Mouse (Mus musculus) midbrain, postnatal 0 days (tissue): ENCODE measurements around the gene Oaf. TPM values are rescaled to one million over a fixed set of nuclear protein-coding genes. Genes with fewer than 3 reads are reported as not detected.
A peak's percentile ranks its signal among the peaks of the same experiment; 100 is the strongest.

Source experiments
- ATAC-seq: fragments of 200-750 bp; cut with Nextera tagmentation; 2 replicates; pipeline ENCODE4 v1.8.0; 2017; ENCODE audit warnings: moderate number of reproducible peaks, mild to moderate bottlenecking, moderate TSS enrichment, moderate library complexity; ENCODE audit not compliant: low FRiP score
- DNase-seq: peaks from one replicate; pipeline ENCODE4 v3.0.0-alpha.2; 2015; ENCODE audit warnings: low spot score
- H3K27ac ChIP-seq: fragments of 300-500 bp; sonication (generic); 2 replicates; pipeline ENCODE4 v1.5.1; 2014; ENCODE audit warnings: low read depth, mild to moderate bottlenecking, low read length, mixed read lengths
- H3K27me3 ChIP-seq: fragments of 300-500 bp; sonication (generic); 2 replicates; pipeline ENCODE4 v1.6.1; 2014; ENCODE audit warnings: low read length, control low read depth, mixed read lengths; ENCODE audit not compliant: insufficient read depth
- H3K36me3 ChIP-seq: fragments of 300-500 bp; sonication (generic); 2 replicates; pipeline ENCODE4 v1.6.1; 2014; ENCODE audit warnings: low read length, control low read depth, mixed read lengths; ENCODE audit not compliant: insufficient read depth
- H3K4me1 ChIP-seq: fragments of 300-500 bp; sonication (generic); 2 replicates; pipeline ENCODE4 v1.6.1; 2014; ENCODE audit warnings: mild to moderate bottlenecking, control low read depth, antibody characterized with exemption, low read length, mixed read lengths; ENCODE audit not compliant: insufficient read depth
- H3K4me2 ChIP-seq: fragments of 300-500 bp; sonication (generic); 2 replicates; pipeline ENCODE4 v1.6.1; 2014; ENCODE audit warnings: low read depth, mild to moderate bottlenecking, low read length, mixed read lengths; ENCODE audit not compliant: poor library complexity, severe bottlenecking
- H3K4me3 ChIP-seq: fragments of 300-500 bp; sonication (generic); 2 replicates; pipeline ENCODE4 v1.5.1; 2014; ENCODE audit warnings: low read depth, mild to moderate bottlenecking, low read length, moderate library complexity
- H3K9ac ChIP-seq: fragments of 300-500 bp; sonication (generic); replicated peaks from 2 replicates; pipeline ENCODE4 v1.6.1; 2014; ENCODE audit warnings: mild to moderate bottlenecking, low read length, moderate library complexity, mixed read lengths; ENCODE audit not compliant: poor library complexity, severe bottlenecking
- H3K9me3 ChIP-seq: fragments of 300-500 bp; sonication (generic); 2 replicates; pipeline ENCODE4 v1.6.1; 2016; ENCODE audit warnings: low read length, control low read depth
- CTCF ChIP-seq: IDR thresholded peaks from 2 replicates; pipeline ENCODE4 v1.5.1; 2016; ENCODE audit warnings: antibody characterized with exemption, mild to moderate bottlenecking
- WGBS: fragments of 180-500 bp; shearing (Covaris S2); extraction: QIAGEN DNeasy Blood & Tissue Kit; methylation state at CpG from one replicate; pipeline ENCODE4 v1.1.7; 2014; 5-methylcytosine and 5-hydroxymethylcytosine counted together
- polyA plus RNA-seq: library from polyadenylated mRNA; unstranded; fragments of >200 nt; fragmentation: Nextera tagmentation; extraction: Ambion mirVana; gene quantifications from 2 replicates; pipeline ENCODE4 v1.2.1, GENCODE M21; 2015
- total RNA-seq: library from RNA; depleted of rRNA; stranded (reverse); fragments of >200 nt; gene quantifications from 2 replicates; pipeline ENCODE4 v1.2.3, GENCODE M21; 2014

The Oaf gene
- total and polyA plus RNA-seq, 2 experiments from 2014 or later = 4.5 to 4.7 TPM

DNA sequence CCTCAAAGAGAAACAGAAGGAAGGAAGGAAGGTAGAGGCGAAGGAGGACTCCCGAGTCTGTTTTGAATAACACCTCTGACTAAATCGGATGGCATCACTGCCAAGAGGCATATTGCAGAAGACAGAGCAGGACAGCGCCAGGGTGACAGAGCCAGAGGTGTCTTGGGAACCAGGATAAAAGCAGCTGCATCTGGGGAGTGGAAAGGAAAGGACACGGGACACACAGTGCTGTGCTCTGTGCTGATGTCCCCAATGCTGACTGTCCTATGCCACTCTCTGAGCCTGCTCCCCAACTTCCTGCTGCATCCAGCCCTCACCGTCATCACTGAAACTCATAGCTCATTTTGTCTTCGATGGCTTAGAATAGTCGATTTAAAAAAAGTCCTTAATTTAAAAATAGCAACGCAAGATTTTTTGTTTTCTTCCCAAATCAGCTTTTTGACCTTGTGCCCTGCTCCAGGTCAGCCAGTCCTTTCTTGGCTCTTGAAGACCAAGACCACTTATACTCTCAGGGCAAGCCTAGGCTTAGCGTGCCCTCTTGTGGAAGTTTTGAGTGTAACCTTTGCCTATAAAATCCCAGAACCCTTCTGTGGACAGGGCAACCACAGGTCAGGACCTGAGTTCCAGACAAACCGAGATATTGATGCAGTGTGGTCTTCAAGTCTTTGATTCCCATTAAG lies 28.8 kb downstream of the Oaf start:
- TF ChIP-seq CTCF = peak; percentile 93
- peak; percentile 79; the same call in 1 of the 2 replicates for ATAC-seq
- peak; percentile 82 for DNase-seq
- no peaks in the 10 kb centered on the region for H3K9me3 ChIP-seq
- no peak overlapping the region for H3K4me3 ChIP-seq
- no peaks in the 10 kb centered on the region for H3K36me3 ChIP-seq
- 26% methylated on average over 11 of the region's 11 CpGs for WGBS
- peaks cover 3% of the 10 kb centered on the region; the same call in 1 of the 2 replicates for H3K27me3 ChIP-seq
- H3K4me2 ChIP-seq = no peak overlapping the region
- no peak overlapping the region for H3K9ac ChIP-seq
- H3K27ac ChIP-seq = no peak overlapping the region
- peaks cover 6% of the 10 kb centered on the region; the same call in 1 of the 2 replicates for H3K4me1 ChIP-seq

DNA sequence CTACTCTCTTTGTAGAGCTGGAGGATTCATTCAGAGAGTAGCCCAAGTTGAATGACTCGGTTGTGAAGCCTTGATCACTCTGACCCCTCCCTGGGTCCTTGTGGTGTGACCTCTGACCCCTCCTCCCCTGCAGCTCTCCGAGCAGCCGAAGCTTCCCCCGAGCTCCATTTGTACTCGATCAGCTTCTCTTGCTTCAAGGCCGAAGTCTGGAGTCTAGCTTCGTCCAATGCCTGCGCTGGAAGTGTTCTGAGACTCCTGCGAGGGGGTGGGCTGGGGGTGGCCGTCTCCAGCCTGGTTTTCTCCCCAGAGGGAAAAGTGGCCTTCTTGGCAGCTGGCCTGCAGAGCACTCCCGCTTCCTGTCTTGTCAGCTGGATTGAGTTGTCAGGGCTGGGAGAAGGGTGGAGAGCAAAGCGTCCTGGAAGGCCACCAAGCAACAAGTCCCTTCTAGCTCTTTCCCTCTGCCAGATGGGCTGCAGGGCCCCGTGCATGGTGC lies 29.5 kb downstream of the Oaf start, which contains the start of gene Pou2f3:
Pou2f3 (minus strand) TSS at position 180 of the 493 bp plus-strand sequence.
- H3K4me3 ChIP-seq = no peak within 1 kb of the TSS
- H3K9ac ChIP-seq = no peak within 1 kb of the TSS
- H3K36me3 ChIP-seq = no peaks in the 10 kb centered on the region
- H3K27ac ChIP-seq = no peak within 1 kb of the TSS
- peaks cover 9% of the 10 kb centered on the region for H3K27me3 ChIP-seq
- H3K4me1 ChIP-seq = peaks cover 12% of the 10 kb centered on the region; the same call in 1 of the 2 replicates
- no peaks in the 10 kb centered on the region for H3K9me3 ChIP-seq
- TF ChIP-seq CTCF = no peak
- peak; percentile 44; the same call in 1 of the 2 replicates for ATAC-seq
- DNase-seq = peak; percentile 45
- no peak within 1 kb of the TSS for H3K4me2 ChIP-seq
- 8% methylated on average over 13 of the region's 13 CpGs for WGBS

DNA sequence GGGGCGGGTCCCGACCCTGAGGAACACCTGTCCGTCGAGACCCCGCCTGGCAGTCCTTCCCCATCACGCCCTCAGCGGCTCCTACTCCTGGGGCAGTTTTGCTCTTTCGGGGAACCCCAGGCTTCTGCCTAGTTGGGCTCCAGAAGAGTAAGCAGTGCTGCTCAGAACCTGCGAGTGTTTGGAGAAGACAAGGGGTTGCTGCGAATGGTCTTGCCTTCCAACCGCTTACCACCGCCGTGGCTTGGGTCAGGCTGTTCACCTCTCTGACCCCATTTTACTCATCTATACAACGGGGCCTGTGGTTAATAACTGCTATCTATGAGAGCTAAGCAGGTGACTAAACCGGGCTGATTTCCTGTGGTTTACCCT lies 33.7 kb downstream of the Oaf start:
- Histone ChIP-seq H3K4me3 (peak overlapping the region; percentile 29), H3K27ac (no peak overlapping the region), H3K9me3 (no peaks in the 10 kb centered on the region), H3K4me2 (peak overlapping the region; percentile 52), H3K9ac (no peak overlapping the region), H3K4me1 (peaks cover 12% of the 10 kb centered on the region; the same call in 1 of the 2 replicates), H3K27me3 (peaks cover 27% of the 10 kb centered on the region), H3K36me3 (no peaks in the 10 kb centered on the region)
- ATAC-seq = no peak
- no peak for TF ChIP-seq CTCF
- WGBS = 4% methylated on average over 15 of the region's 15 CpGs
- DNase-seq = no peak

DNA sequence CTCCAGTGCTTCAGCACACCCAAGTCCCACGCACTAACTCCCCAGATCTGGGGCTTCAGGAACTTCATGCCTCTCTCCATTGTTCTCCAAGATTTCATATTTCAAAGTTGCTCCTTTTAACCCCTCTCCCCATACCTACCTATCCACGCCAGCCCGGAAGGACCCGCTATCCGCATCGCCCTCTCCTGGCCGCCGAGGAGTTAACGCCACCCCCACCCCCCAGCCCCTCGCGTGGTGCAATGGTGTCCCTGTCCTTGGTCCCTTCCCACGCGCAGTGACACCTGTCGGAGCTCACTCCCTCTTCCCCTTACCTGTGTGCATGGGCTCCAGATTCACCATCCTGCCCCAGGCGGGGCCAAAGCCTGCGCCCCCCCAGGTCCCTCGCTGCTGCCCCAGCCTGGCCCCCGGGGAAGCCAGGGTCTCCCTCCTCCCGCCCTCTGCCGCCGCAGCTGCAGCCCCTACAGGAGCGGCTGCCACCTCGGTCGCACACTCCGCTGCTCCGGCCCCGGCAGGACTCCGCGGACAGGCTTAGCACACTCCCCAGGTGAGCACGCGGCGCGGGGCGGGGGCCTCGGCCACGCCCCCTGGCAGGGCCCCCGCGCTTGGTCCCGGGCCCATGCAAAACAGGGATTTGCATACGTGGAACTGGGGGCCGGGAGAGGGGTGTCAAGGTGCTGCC lies 34.2 kb downstream of the Oaf start:
- peak; percentile 39 for TF ChIP-seq CTCF
- H3K27ac ChIP-seq = no peak overlapping the region
- H3K36me3 ChIP-seq = no peaks in the 10 kb centered on the region
- no peak overlapping the region; the same call in 1 of the 2 replicates for H3K9ac ChIP-seq
- H3K4me2 ChIP-seq = peak overlapping the region; percentile 52
- DNase-seq (no peak), ATAC-seq (peak; percentile 56)
- H3K27me3 ChIP-seq = peaks cover 27% of the 10 kb centered on the region
- peak overlapping the region; percentile 29 for H3K4me3 ChIP-seq
- H3K9me3 ChIP-seq = no peaks in the 10 kb centered on the region
- peaks cover 12% of the 10 kb centered on the region; the same call in 1 of the 2 replicates for H3K4me1 ChIP-seq
- 1% methylated on average over 40 of the region's 41 CpGs for whole genome bisulfite sequencing

DNA sequence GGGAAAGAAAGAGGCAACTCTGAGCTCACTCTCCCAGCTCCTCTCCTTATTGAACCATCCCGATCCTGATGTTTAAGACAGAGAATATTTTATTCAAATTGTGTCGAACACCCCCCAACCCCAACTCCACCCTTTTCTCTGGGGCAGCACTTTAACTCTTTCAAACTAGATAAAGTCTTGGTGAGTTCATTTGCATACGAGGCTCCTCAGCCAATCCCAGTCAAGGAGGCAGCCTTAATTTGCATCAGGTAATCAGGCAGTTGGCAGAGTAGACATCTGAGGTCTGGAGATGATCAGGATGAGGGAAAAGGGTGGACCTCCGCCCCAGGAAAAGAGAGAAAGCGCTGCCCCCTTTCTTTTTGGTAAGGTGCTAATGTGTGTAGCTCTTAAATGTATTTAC lies 39.5 kb downstream of the Oaf start:
- TF ChIP-seq CTCF = no peak
- WGBS = 13% methylated on average over 5 of the region's 5 CpGs
- no peak for DNase-seq

DNA sequence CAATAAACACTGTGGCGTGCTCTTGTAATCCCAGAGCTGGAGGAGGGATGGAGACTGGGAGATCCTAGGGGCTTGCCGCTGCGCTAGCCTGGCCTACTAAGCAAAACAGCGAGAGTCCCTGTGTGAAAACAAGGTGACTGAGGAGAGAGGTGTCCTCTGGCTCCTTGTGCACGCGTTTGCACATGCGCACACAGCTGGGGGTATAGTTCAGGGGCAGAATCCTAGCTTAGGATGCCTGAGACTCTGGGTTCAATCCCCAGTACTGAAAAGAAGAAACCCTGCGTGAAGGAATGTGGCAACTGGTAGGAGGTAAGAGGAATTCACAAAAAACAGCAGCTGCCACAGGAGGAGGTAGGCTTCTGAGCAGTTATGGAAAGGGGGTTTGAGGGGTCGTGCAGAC lies 45.7 kb downstream of the Oaf start:
- no peak for ATAC-seq

More for the DNA sequence above, 39.5 kb downstream of the Oaf start:
- Histone ChIP-seq H3K27ac (no peak overlapping the region), H3K9me3 (no peaks in the 10 kb centered on the region), H3K36me3 (no peaks in the 10 kb centered on the region), H3K4me2 (no peak overlapping the region), H3K4me3 (no peak overlapping the region), H3K9ac (no peak overlapping the region), H3K27me3 (peaks cover 18% of the 10 kb centered on the region; the same call in 1 of the 2 replicates), H3K4me1 (no peaks in the 10 kb centered on the region)
- ATAC-seq = no peak

More for the DNA sequence above, 45.7 kb downstream of the Oaf start:
- TF ChIP-seq CTCF = no peak
- H3K9ac ChIP-seq = no peak overlapping the region
- H3K36me3 ChIP-seq = no peaks in the 10 kb centered on the region
- DNase-seq = no peak
- 15% methylated on average over 9 of the region's 9 CpGs for WGBS
- H3K27ac ChIP-seq = no peak overlapping the region
- no peak overlapping the region for H3K4me2 ChIP-seq
- no peak overlapping the region for H3K4me3 ChIP-seq
- H3K9me3 ChIP-seq = no peaks in the 10 kb centered on the region
- no peaks in the 10 kb centered on the region for H3K27me3 ChIP-seq
- peaks cover 1% of the 10 kb centered on the region; the same call in 1 of the 2 replicates for H3K4me1 ChIP-seq
